Mouse (Mus musculus) kidney, embryonic 14.5 days (tissue): ENCODE results near the gene Ppm1l. TPM values are rescaled to one million over a fixed set of nuclear protein-coding genes. Genes with fewer than 3 reads are reported as not detected.
"Not testable (repeated sequence)": the region's sequence is repeated elsewhere in the genome, so short reads cannot be mapped to it uniquely, and the experiment has no call there.

Source experiments
- ATAC-seq: fragments of 200-750 bp; cut with Nextera tagmentation; 2 replicates; pipeline ENCODE4 v1.8.0; 2017; ENCODE audit warnings: moderate number of reproducible peaks, mild to moderate bottlenecking, moderate TSS enrichment, moderate library complexity; ENCODE audit not compliant: low FRiP score, low TSS enrichment
- H3K27ac ChIP-seq: fragments of 300-500 bp; sonication (generic); 2 replicates; pipeline ENCODE4 v1.5.1; 2014; ENCODE audit warnings: low read depth, mild to moderate bottlenecking, low read length, moderate library complexity, mixed read lengths
- H3K27me3 ChIP-seq: fragments of 300-500 bp; sonication (generic); 2 replicates; pipeline ENCODE4 v1.6.1; 2014; ENCODE audit warnings: mild to moderate bottlenecking, low read length; ENCODE audit not compliant: control insufficient read depth, insufficient read depth
- H3K36me3 ChIP-seq: fragments of 300-500 bp; sonication (generic); 2 replicates; pipeline ENCODE4 v1.6.1; 2014; ENCODE audit warnings: low read length, mixed read lengths; ENCODE audit not compliant: control insufficient read depth, insufficient read depth
- H3K4me1 ChIP-seq: fragments of 300-500 bp; sonication (generic); 2 replicates; pipeline ENCODE4 v1.6.1; 2014; ENCODE audit warnings: low read length, mixed read lengths; ENCODE audit not compliant: control insufficient read depth, insufficient read depth
- H3K4me2 ChIP-seq: fragments of 300-500 bp; sonication (generic); replicated peaks from 2 replicates; pipeline ENCODE4 v1.6.1; 2014; ENCODE audit warnings: low read depth, mild to moderate bottlenecking, low read length
- H3K4me3 ChIP-seq: fragments of 300-500 bp; sonication (generic); 2 replicates; pipeline ENCODE4 v1.5.1; 2014; ENCODE audit warnings: mild to moderate bottlenecking, low read length
- H3K9ac ChIP-seq: fragments of 300-500 bp; sonication (generic); 2 replicates; pipeline ENCODE4 v1.6.1; 2014; ENCODE audit warnings: low read depth, mild to moderate bottlenecking, low read length, moderate library complexity
- H3K9me3 ChIP-seq: fragments of 300-500 bp; sonication (generic); 2 replicates; pipeline ENCODE4 v1.6.1; 2016; ENCODE audit warnings: low read length; ENCODE audit not compliant: control insufficient read depth
- WGBS: fragments of 180-500 bp; shearing (Covaris S2); extraction: QIAGEN DNeasy Blood & Tissue Kit; methylation state at CpG from one replicate; pipeline ENCODE4 v1.1.7; 2014; 5-methylcytosine and 5-hydroxymethylcytosine counted together
- polyA plus RNA-seq: library from polyadenylated mRNA; unstranded; fragments of >200 nt; fragmentation: Nextera tagmentation; extraction: Ambion mirVana; gene quantifications from 2 replicates; pipeline ENCODE4 v1.2.1, GENCODE M21; 2014

Ppm1l gene
- polyA plus RNA-seq, 1 experiment from 2014 or later: 6.7 TPM

GRCm38 (mm10) chr3:69397733-69398132 lies 81.1 kb downstream of the Ppm1l start:
- Histone ChIP-seq H3K4me2 (no peak overlapping the region), H3K27me3 (no peaks in the 10 kb centered on the region), H3K9ac (no peak overlapping the region), H3K36me3 (no peaks in the 10 kb centered on the region), H3K4me3 (no peak overlapping the region), H3K4me1 (no peaks in the 10 kb centered on the region), H3K9me3 (no peaks in the 10 kb centered on the region), H3K27ac (no peak overlapping the region)
- no peak for ATAC-seq
- 60% methylated on average over 5 of the region's 5 CpGs for WGBS

DNA sequence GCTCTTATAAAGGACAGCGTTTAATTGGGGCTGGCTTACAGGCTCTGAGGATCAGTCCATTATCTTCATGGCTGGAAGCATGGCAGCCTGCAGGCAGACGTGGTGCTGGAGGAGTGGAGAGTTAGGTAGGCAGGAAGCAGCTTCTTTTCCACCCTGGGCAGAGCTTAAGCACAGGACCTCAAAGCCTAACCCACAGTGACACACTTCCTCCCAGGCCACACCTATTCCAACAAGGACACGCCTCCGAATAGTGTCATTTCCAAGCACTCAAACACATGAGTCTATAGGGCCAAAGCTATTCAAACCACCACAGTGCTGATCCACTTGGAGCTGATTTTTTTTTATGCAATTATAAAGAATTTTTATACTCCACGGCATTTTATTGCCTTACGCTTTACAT lies 82.7 kb downstream of the Ppm1l start:
- Histone ChIP-seq H3K9ac (no peak overlapping the region), H3K4me3 (no peak overlapping the region), H3K4me1 (no peaks in the 10 kb centered on the region), H3K27ac (no peak overlapping the region), H3K27me3 (no peaks in the 10 kb centered on the region), H3K9me3 (no peaks in the 10 kb centered on the region), H3K4me2 (no peak overlapping the region), H3K36me3 (no peaks in the 10 kb centered on the region)
- 89% methylated on average over 6 of the region's 6 CpGs for WGBS
- ATAC-seq: no peak

DNA sequence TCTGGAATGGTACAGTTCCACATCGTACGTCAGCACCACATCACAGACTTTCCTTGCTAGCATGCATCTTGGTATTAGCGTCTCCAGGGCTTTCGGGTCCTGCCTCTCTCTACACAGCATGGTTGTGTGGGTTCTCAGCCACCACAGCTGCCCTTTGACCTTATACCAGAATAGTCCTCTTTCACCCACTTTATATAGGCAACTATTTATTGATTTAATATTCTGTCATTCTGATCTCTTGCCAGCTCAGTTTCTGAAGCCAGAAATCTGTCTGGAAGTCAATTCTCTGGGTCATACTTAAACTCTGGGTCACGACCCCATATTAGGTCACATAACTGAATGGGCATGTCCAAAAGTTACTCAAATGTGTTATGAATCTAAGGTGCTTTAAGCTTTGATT lies 86.5 kb downstream of the Ppm1l start:
- Histone ChIP-seq H3K9ac (no peak overlapping the region), H3K36me3 (no peaks in the 10 kb centered on the region), H3K27ac (no peak overlapping the region), H3K27me3 (no peaks in the 10 kb centered on the region), H3K4me3 (no peak overlapping the region), H3K4me2 (no peak overlapping the region), H3K4me1 (no peaks in the 10 kb centered on the region), H3K9me3 (no peaks in the 10 kb centered on the region)
- no peak for ATAC-seq
- 92% methylated on average over 5 of the region's 5 CpGs for WGBS

- Histone ChIP-seq H3K36me3 (no peaks in the 10 kb centered on the region), H3K9ac (no peak overlapping the region), H3K4me3 (no peak overlapping the region), H3K9me3 (no peaks in the 10 kb centered on the region), H3K27ac (no peak overlapping the region), H3K27me3 (no peaks in the 10 kb centered on the region), H3K4me1 (no peaks in the 10 kb centered on the region), H3K4me2 (no peak overlapping the region)
- WGBS: 85% methylated on average over 5 of the region's 5 CpGs
- no peak for ATAC-seq
These were observed 89.7 kb downstream of the Ppm1l start for GRCm38 (mm10) chr3:69406210-69406895.

GRCm38 (mm10) chr3:69408064-69408463 lies 91.4 kb downstream of the Ppm1l start:
- H3K9me3 ChIP-seq: no peaks in the 10 kb centered on the region
- H3K27ac ChIP-seq: no peak overlapping the region
- no peak overlapping the region for H3K4me3 ChIP-seq
- H3K36me3 ChIP-seq: no peaks in the 10 kb centered on the region
- no peaks in the 10 kb centered on the region for H3K27me3 ChIP-seq
- no peak for ATAC-seq
- WGBS: 80% methylated on average over 3 of the region's 3 CpGs
- no peak overlapping the region for H3K4me2 ChIP-seq
- H3K9ac ChIP-seq: no peak overlapping the region
- H3K4me1 ChIP-seq: no peaks in the 10 kb centered on the region

GRCm38 (mm10) chr3:69416112-69416511 lies 99.5 kb downstream of the Ppm1l start:
- Histone ChIP-seq H3K4me3 (no peak overlapping the region), H3K36me3 (no peaks in the 10 kb centered on the region), H3K9me3 (no peaks in the 10 kb centered on the region), H3K9ac (no peak overlapping the region), H3K27ac (no peak overlapping the region), H3K27me3 (no peaks in the 10 kb centered on the region), H3K4me1 (no peaks in the 10 kb centered on the region), H3K4me2 (no peak overlapping the region)
- ATAC-seq: no peak
- 80% methylated on average over 6 of the region's 6 CpGs for WGBS

GRCm38 (mm10) chr3:69422741-69423140 lies 106.1 kb downstream of the Ppm1l start:
- Histone ChIP-seq H3K27me3 (no peaks in the 10 kb centered on the region), H3K36me3 (no peaks in the 10 kb centered on the region), H3K4me3 (no peak overlapping the region), H3K4me1 (no peaks in the 10 kb centered on the region), H3K4me2 (no peak overlapping the region), H3K9me3 (no peaks in the 10 kb centered on the region), H3K27ac (no peak overlapping the region), H3K9ac (no peak overlapping the region)
- WGBS: 81% methylated on average over 3 of the region's 3 CpGs
- no peak for ATAC-seq

- no peaks in the 10 kb centered on the region for H3K36me3 ChIP-seq
- WGBS: 27% methylated on average over 4 of the region's 4 CpGs
- H3K4me1 ChIP-seq: no peaks in the 10 kb centered on the region
- no peak overlapping the region for H3K4me3 ChIP-seq
- no peak overlapping the region for H3K4me2 ChIP-seq
- no peaks in the 10 kb centered on the region for H3K9me3 ChIP-seq
- no peak overlapping the region for H3K27ac ChIP-seq
- H3K9ac ChIP-seq: no peak overlapping the region
- H3K27me3 ChIP-seq: no peaks in the 10 kb centered on the region
- ATAC-seq: peak; percentile 81; the same call in 1 of the 2 replicates
These were observed 106.7 kb downstream of the Ppm1l start for GRCm38 (mm10) chr3:69423371-69423770.

GRCm38 (mm10) chr3:69424781-69425180 lies 108.1 kb downstream of the Ppm1l start:
- 78% methylated on average over 2 of the region's 2 CpGs for WGBS
- ATAC-seq, H3K4me1 ChIP-seq: not testable (repeated sequence)

More at GRCm38 (mm10) chr3:69424781-69425180, 108.1 kb downstream of the Ppm1l start:
- H3K4me2 ChIP-seq, H3K36me3 ChIP-seq, H3K27ac ChIP-seq, H3K9ac ChIP-seq, H3K4me3 ChIP-seq, H3K27me3 ChIP-seq, H3K9me3 ChIP-seq: not testable (repeated sequence)
